Mouse (Mus musculus) c-Kit-positive CD71-positive TER-119-negative erythroid progenitor cells, embryonic 14.5 days (primary cell): Measurements from ENCODE around the gene Galr3.
A peak's percentile ranks its signal among the peaks of the same experiment; 100 is the strongest.
"Not testable (repeated sequence)": the region's sequence is repeated elsewhere in the genome, so short reads cannot be mapped to it uniquely, and the experiment has no call there.

ENCODE experiments used
- DNase-seq: peaks from one replicate; pipeline ENCODE4 v3.0.0-alpha.2; 2013; ENCODE audit warnings: low read depth

Galr3 gene

GRCm38 (mm10) chr15:79026511-79027290 is 15.0 kb upstream of the Galr3 start:
- no peak for DNase-seq

DNA sequence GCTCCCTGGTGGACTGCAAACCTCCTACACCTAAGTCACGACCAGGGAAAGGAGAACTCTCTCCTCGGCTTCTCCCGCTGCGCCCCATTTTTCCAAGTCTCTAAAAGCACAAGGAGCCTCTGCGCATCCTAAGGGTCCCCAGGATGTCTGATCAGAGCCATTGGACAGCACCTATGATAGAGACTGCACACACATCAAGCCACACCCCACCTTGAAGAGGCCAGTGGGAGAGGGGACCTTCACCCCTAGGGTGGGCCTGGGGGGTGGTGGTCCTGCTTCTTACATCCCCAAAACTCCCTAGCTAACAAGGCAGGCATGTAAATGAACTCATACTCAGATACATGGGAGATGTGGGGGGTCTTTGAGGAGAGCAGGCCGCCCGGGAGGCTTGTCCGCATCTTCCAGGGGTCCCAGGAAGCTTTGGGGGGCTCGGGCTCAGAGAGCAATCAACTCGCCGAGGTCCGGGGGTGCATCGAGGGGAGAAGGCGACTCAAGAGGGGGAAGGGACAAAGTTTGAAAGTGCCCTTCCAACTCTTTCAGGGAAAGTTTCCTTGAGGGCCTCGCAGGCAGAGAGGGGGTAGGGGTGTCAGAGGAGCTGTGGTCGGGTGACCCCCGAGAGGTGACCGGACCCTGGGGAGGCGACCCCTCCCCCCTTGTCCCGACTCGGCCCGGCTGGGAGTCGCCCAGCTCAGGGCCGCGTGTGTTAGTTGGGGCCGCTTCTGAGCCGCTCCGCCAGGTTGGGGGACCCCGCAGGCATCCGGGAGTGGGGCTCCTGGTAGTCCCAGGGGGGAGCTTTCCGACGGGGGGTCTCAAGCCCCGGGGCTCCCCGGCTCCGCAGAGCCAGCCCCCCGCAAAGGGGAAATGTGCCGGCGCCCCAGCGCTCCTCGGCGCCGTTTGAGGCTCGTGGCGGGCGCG is 14.1 kb upstream of the Galr3 start:
- DNase-seq, result no peak

GRCm38 (mm10) chr15:79028237-79028738 is 13.4 kb upstream of the Galr3 start, which contains the start of gene H1f0:
TSS of gene H1f0 (plus strand) at chr15:79028450.
- peak; percentile 58 for DNase-seq

- no peak for DNase-seq
These were observed 12.7 kb upstream of the Galr3 start for GRCm38 (mm10) chr15:79028823-79029484.

DNA sequence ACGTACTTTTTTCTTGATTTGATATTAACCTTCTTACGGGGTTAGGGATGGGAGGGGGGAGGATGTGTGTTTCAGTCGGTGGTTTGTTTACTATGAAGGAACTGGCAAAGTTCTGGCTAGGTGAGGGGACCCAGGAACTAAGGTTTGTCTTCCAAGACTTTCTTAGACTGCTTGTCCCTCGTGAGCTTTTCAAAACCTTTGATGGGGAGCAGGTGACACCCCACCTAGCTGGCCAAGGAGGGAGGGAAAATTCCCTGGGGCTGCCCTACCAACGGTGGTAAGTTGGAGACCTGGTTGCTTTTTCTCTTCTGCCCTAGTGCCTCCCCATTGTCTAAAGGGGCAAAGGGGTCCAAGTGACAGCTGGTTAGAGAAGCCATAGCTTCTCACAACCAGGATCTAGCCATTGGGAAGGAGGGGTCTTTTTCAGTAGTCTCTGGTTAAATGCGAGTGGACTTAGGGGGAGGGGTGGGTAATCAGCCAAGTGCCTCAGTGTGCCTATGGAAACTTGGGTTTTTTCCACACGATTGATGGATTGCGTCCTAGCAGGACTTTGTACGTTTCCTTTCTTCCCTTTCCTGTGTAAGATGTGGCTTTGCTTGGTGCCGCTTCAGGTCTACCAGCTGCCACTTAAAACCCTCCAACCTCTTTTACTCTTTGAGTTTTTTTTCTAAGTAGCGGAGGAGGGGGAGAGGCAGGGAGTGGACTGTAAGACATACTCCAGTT is 12.0 kb upstream of the Galr3 start:
- no peak for DNase-seq

- DNase-seq, result peak; percentile 79
These were observed 10.9 kb upstream of the Galr3 start for GRCm38 (mm10) chr15:79030551-79031435.

GRCm38 (mm10) chr15:79031908-79032307 is 9.8 kb upstream of the Galr3 start:
- not testable (repeated sequence) for DNase-seq

DNA sequence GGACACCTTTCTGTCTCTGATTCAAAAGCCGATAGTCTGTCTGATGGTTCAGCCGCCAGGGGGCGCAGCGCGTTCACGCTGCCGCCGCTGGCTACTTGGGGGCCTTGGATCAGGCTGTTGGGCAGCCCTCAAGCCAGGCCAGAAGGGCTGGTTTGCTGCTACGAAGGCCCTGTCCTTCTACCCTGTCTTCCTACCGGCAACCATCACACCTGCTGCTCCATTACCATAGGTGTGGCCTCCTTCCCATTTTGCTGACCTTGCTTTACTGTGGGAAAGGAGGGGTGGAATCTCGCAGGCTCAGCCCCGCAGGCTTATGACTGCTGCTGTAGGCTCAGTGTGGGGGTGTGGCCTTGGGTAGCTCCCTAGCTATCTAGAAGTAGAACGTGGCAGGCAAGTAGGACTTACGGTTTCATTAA is 3.8 kb upstream of the Galr3 start:
- peak; percentile 74 for DNase-seq

DNA sequence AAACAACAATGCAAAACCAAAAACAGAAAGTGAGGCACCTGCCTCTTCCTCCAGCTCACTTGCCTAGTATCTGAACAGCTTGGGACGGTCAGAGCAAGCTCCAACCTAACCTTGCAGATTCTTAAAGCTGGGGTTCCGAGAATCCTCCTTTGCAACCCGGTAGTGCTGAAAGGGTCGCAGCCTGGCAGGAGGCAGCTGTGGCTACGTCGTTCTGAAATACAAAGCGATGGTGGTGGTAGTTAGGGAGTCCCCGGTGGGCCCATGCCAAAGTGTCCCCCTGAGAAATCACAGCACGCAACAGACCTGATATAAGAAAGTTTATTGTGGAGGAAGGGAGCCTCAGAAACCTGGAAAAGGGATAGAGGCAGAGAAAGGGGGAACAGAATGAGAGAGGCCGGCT is 3.4 kb upstream of the Galr3 start:
- DNase-seq, result no peak

DNA sequence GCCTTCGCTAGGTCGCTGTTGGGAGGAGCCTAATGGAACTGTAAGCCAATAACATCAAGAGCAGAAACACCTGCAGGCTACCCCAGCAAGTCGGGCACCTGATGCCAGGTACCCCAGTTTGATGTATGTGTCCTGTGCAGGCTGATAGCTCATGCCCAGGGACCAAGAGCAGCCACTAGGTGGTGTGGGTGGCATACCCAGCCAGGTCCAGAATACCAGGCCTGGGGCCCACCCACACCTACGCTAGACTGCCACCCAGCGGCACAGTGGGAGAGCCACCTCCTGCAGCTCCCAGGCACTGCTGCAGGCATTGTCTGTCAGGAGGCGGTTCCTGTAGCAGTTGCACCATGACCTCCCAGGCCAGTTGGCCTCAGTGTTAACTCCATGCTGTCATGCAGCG is 2.8 kb upstream of the Galr3 start:
- peak; percentile 90 for DNase-seq

GRCm38 (mm10) chr15:79040501-79041416 is 926 bp upstream of the Galr3 start:
- DNase-seq, result no peak

DNA sequence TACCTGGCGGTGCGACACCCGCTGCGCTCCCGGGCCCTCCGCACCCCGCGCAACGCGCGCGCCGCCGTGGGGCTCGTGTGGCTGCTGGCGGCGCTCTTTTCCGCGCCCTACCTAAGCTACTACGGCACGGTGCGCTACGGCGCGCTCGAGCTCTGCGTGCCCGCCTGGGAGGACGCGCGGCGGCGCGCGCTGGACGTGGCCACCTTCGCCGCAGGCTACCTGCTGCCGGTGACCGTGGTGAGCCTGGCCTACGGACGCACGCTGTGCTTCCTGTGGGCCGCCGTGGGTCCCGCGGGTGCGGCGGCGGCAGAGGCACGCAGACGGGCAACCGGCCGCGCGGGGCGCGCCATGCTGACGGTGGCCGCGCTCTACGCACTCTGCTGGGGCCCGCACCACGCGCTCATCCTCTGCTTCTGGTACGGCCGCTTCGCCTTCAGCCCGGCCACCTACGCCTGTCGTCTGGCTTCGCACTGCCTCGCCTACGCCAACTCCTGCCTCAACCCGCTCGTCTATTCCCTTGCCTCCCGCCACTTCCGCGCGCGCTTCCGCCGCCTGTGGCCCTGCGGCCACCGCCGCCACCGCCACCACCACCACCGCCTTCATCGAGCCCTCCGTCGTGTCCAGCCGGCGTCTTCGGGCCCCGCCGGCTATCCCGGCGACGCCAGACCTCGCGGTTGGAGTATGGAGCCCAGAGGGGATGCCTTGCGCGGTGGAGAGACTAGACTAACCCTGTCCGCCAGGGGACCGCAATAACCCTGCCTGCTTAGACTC is 1.2 kb downstream of the Galr3 start:
- DNase-seq, result no peak

GRCm38 (mm10) chr15:79044837-79045236 is 3.2 kb downstream of the Galr3 start:
- DNase-seq, result no peak

DNA sequence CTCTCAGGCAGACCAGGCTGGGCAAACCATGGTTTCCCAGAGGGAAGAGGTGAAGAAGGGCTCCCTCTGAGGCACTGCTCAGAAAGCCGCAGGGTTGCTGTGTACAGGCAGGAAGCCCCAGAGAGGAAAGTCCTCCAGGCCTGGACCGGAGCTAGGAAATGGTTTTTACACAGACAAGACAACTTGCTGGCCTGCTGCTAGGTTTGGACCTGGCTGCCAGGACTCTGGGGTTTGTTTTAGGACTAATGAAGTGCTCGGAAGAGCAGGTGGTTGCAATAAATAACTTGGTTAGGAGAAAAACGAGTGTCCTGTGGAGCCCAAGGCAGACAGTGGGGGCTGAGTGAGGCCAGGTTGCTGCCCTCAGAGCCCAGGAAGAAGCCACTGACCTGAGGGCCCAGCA is 6.5 kb downstream of the Galr3 start:
- DNase-seq, result no peak

DNA sequence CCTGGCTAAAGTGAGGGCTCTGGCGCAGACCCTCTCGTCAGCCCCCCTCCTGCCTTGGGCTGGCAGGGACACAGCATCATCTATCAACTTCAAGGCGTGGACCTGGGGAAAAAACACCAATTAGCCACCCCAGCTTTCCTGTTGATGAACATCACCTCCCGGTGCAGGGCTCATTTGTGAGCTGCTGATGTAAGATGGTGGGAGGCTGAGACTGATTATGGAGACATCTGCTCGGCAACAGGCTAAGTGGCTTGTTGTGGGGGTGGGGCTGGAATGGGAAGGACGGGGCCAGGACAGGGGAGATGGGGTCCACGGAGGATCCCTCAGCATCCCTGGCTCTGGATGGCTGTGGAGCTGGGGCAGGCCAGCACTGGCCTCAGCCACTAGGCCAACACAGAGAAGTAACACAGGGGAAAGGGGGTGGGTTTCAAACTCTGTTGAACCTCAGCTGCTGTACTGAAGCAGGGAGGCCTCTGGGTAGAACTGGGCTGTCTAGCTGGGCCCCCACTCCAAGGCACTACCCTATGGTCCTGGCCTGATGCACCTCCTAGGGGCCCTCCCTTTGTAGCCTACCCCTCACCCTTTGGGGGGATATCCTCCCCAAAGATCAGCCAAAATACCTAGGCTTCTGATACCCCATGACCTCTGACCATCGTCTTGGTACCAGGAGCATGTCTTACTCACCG is 8.6 kb downstream of the Galr3 start:
- DNase-seq, result no peak

DNA sequence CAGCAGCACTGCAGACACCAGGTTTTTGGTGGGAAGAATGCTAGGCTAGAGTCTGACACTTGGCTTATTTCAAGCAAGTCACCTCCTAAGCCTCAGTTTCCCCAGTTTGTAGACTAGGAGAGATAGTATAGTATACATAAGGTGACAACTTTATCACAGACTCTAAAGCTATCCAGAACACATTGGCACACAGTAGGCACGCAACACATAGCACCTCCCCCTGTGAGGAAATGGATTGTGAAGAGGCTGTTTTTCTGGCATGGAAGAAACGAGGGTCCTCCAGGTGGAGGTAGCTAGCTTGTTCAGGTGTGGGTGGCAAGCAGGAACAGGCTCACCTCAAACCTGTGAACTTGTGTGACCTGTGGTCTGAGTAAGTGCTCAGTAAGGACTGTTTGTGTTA is 9.3 kb downstream of the Galr3 start:
- DNase-seq, result no peak

GRCm38 (mm10) chr15:79051461-79052360 is 10.0 kb downstream of the Galr3 start:
- no peak for DNase-seq
